ENCODE assay signal across 11 mouse cellular contexts in the genomic region with DNA sequence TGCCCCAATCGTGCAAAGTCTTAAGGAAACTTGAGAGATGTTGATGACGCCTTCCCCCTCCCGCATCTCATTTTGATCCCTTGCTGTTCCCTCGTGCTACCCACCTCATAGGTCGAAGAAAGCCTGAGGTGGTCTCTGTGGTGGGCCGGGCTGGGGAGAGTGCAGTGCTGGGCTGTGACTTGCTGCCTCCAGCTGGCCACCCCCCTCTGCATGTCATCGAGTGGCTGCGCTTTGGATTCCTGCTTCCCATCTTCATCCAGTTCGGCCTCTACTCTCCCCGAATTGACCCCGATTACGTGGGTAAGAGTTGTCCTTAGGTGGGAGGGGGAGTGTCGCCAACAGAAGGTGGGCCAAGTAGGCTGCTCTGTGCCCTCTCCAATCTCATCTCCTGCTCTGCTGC. TPM values are rescaled to one million over a fixed set of nuclear protein-coding genes. Genes with fewer than 3 reads are reported as not detected.
A peak's percentile ranks its signal among the peaks of the same experiment; 100 is the strongest.
DNase-seq lines count a peak whose midpoint lies in the region; ATAC-seq lines count a peak whose summit lies in the region.
"Had no signal": no experiment of that assay in that cellular context is flagged by ENCODE, and none has a peak within 500 bp of the region (broad histone marks: within the 10 kb centered on the region; RNA-seq: fewer than 3 reads in every experiment).

No protein-coding gene starts in this region.

- H3K27me3 ChIP-seq in embryonic facial prominence, embryonic 15.5 days, result no peaks in the 10 kb centered on the region
- H3K27me3 ChIP-seq in forebrain, embryonic 15.5 days, result no peaks in the 10 kb centered on the region
- no peaks in the 10 kb centered on the region for H3K27me3 ChIP-seq in limb, embryonic 10.5 days (ENCODE audit: low read depth, poor library complexity, severe bottlenecking)
- H3K27me3 ChIP-seq in neural tube, embryonic 14.5 days (ENCODE audit: control insufficient read depth, insufficient read depth, low read length), result no peaks in the 10 kb centered on the region

- no peak overlapping the region for H3K27ac ChIP-seq in embryonic facial prominence, embryonic 15.5 days (replicated peaks)
- H3K27ac ChIP-seq in forebrain, embryonic 15.5 days (replicated peaks), result no peak overlapping the region
- H3K27ac ChIP-seq in limb, embryonic 10.5 days, result 0 out of 2 replicates have a peak overlapping the region, but pooled peaks have one; percentile 14
- H3K27ac ChIP-seq in neural tube, embryonic 14.5 days (ENCODE audit: low read depth, low read length), result no peak overlapping the region

- no peak for ATAC-seq in embryonic facial prominence, embryonic 15.5 days (ENCODE audit: insufficient number of reproducible peaks, low FRiP score, low TSS enrichment, low read depth)
- no peak for ATAC-seq in forebrain, embryonic 15.5 days (replicated peaks)
- ATAC-seq in neural tube, embryonic 14.5 days (ENCODE audit: low read depth), result no peak
- ATAC-seq in cerebellum, adult (ENCODE audit: insufficient number of reproducible peaks, low FRiP score, low TSS enrichment), result no peak
- ATAC-seq: activated CD4-positive, CD25-positive, alpha-beta regulatory T cell, adult 4 months had no signal

- H3K9me3 ChIP-seq in embryonic facial prominence, embryonic 15.5 days (replicated peaks), result no peaks in the 10 kb centered on the region
- H3K9me3 ChIP-seq in forebrain, embryonic 15.5 days, result no peaks in the 10 kb centered on the region
- H3K9me3 ChIP-seq in limb, embryonic 10.5 days (replicated peaks), result no peaks in the 10 kb centered on the region
- no peaks in the 10 kb centered on the region for H3K9me3 ChIP-seq in neural tube, embryonic 14.5 days (ENCODE audit: control insufficient read depth, low read length)

- no peak for DNase-seq in limb, embryonic 10.5 days (ENCODE audit: low spot score)
- DNase-seq in cerebellum, postnatal 14 days, result no peak
- no peak for DNase-seq in urinary bladder, adult 18-20 months (ENCODE audit: low spot score in 2 of 2)
- DNase-seq: layer of hippocampus, postnatal 36 days; right cerebral cortex, postnatal 14 days; thymus, postnatal 25 days had no signal

- peaks cover 66% of the 10 kb centered on the region for H3K4me1 ChIP-seq in embryonic facial prominence, embryonic 15.5 days
- H3K4me1 ChIP-seq in forebrain, embryonic 15.5 days, result peaks cover 68% of the 10 kb centered on the region
- H3K4me1 ChIP-seq in limb, embryonic 10.5 days, result peaks cover 52% of the 10 kb centered on the region
- peaks cover 40% of the 10 kb centered on the region for H3K4me1 ChIP-seq in neural tube, embryonic 14.5 days (ENCODE audit: control insufficient read depth, insufficient read depth, low read length)

- peak overlapping the region; percentile 55 for H3K4me3 ChIP-seq in embryonic facial prominence, embryonic 15.5 days (replicated peaks)
- peak overlapping the region; percentile 87 for H3K4me3 ChIP-seq in forebrain, embryonic 15.5 days
- peak overlapping the region; percentile 75; the same call in 1 of the 2 replicates for H3K4me3 ChIP-seq in limb, embryonic 10.5 days
- peak overlapping the region; percentile 59 for H3K4me3 ChIP-seq in neural tube, embryonic 14.5 days (ENCODE audit: low read depth, low read length)

- H3K36me3 ChIP-seq in embryonic facial prominence, embryonic 15.5 days, result no peaks in the 10 kb centered on the region
- H3K36me3 ChIP-seq in forebrain, embryonic 15.5 days, result peaks cover 3% of the 10 kb centered on the region; the same call in 1 of the 2 replicates
- H3K36me3 ChIP-seq in limb, embryonic 10.5 days, result peaks cover 57% of the 10 kb centered on the region
- no peaks in the 10 kb centered on the region for H3K36me3 ChIP-seq in neural tube, embryonic 14.5 days (ENCODE audit: control insufficient read depth, insufficient read depth, low read length)

- WGBS in embryonic facial prominence, embryonic 15.5 days, result 51% methylated on average over 13 of the region's 13 CpGs
- WGBS in forebrain, embryonic 15.5 days, result 44% methylated on average over 13 of the region's 13 CpGs
- 73% methylated on average over 13 of the region's 13 CpGs for WGBS in limb, embryonic 10.5 days
- WGBS in neural tube, embryonic 14.5 days, result 40% methylated on average over 13 of the region's 13 CpGs

- peak overlapping the region; percentile 74 for H3K4me2 ChIP-seq in embryonic facial prominence, embryonic 15.5 days (replicated peaks)
- H3K4me2 ChIP-seq in forebrain, embryonic 15.5 days (replicated peaks), result peak overlapping the region; percentile 87
- H3K4me2 ChIP-seq in neural tube, embryonic 14.5 days (ENCODE audit: low read depth, low read length), result peak overlapping the region; percentile 84

- no peak overlapping the region for H3K9ac ChIP-seq in embryonic facial prominence, embryonic 15.5 days
- H3K9ac ChIP-seq in forebrain, embryonic 15.5 days (replicated peaks), result peak overlapping the region; percentile 78
- 0 out of 2 replicates have a peak overlapping the region, but pooled peaks have one; percentile 35 for H3K9ac ChIP-seq in neural tube, embryonic 14.5 days (replicated peaks; ENCODE audit: low read depth, low read length)

RNA-seq across cellular contexts. Expression of gene Igsf9, which starts 3.1 kb away (rescaled TPM):
- 58.4 and 61.0 TPM in 2 replicates for polyA plus RNA-seq in embryonic facial prominence, embryonic 15.5 days (2015; fragmentation: Nextera tagmentation; extraction: Ambion mirVana)
- polyA plus RNA-seq in forebrain, embryonic 15.5 days (2015; fragmentation: Nextera tagmentation; extraction: Ambion mirVana), result 74.0 and 78.3 TPM in 2 replicates
- 79.5 and 85.8 TPM in 2 replicates for polyA plus RNA-seq in limb, embryonic 10.5 days (2016; fragmentation: Nextera tagmentation; extraction: Ambion mirVana)
- 29.6 and 32.4 TPM in 2 replicates for polyA plus RNA-seq in neural tube, embryonic 14.5 days (2014; fragmentation: Nextera tagmentation; extraction: Ambion mirVana)
- polyA plus RNA-seq: activated CD4-positive, CD25-positive, alpha-beta regulatory T cell, adult 4 months had no signal

RNA-seq across cellular contexts. Expression of gene Slamf9, which starts 9.5 kb away (rescaled TPM):
- polyA plus RNA-seq in embryonic facial prominence, embryonic 15.5 days (2015; fragmentation: Nextera tagmentation; extraction: Ambion mirVana), result 0.85 and 1.2 TPM in 2 replicates
- not detected in 2 replicates for polyA plus RNA-seq in forebrain, embryonic 15.5 days (2015; fragmentation: Nextera tagmentation; extraction: Ambion mirVana)
- 0.18 TPM in 1 of 2 replicates, not detected in the other for polyA plus RNA-seq in limb, embryonic 10.5 days (2016; fragmentation: Nextera tagmentation; extraction: Ambion mirVana)
- 0.21 and 0.31 TPM in 2 replicates for polyA plus RNA-seq in neural tube, embryonic 14.5 days (2014; fragmentation: Nextera tagmentation; extraction: Ambion mirVana)

RNA-seq across cellular contexts. Expression of gene Tagln2, which starts 15.2 kb away (rescaled TPM):
- polyA plus RNA-seq in embryonic facial prominence, embryonic 15.5 days (2015; fragmentation: Nextera tagmentation; extraction: Ambion mirVana), result 260 and 286 TPM in 2 replicates
- polyA plus RNA-seq in forebrain, embryonic 15.5 days (2015; fragmentation: Nextera tagmentation; extraction: Ambion mirVana), result 46.6 and 52.7 TPM in 2 replicates
- polyA plus RNA-seq in limb, embryonic 10.5 days (2016; fragmentation: Nextera tagmentation; extraction: Ambion mirVana), result 77.0 and 84.6 TPM in 2 replicates
- 56.9 and 107 TPM in 2 replicates for polyA plus RNA-seq in neural tube, embryonic 14.5 days (2014; fragmentation: Nextera tagmentation; extraction: Ambion mirVana)

RNA-seq across cellular contexts. Expression of gene Cfap45, which starts 35.9 kb away (rescaled TPM):
- polyA plus RNA-seq in embryonic facial prominence, embryonic 15.5 days (2015; fragmentation: Nextera tagmentation; extraction: Ambion mirVana), result 12.2 and 18.7 TPM in 2 replicates
- 1.9 and 3.1 TPM in 2 replicates for polyA plus RNA-seq in forebrain, embryonic 15.5 days (2015; fragmentation: Nextera tagmentation; extraction: Ambion mirVana)
- 0.67 and 1.0 TPM in 2 replicates for polyA plus RNA-seq in limb, embryonic 10.5 days (2016; fragmentation: Nextera tagmentation; extraction: Ambion mirVana)
- polyA plus RNA-seq in neural tube, embryonic 14.5 days (2014; fragmentation: Nextera tagmentation; extraction: Ambion mirVana), result 3.1 and 3.5 TPM in 2 replicates
